Mouse (Mus musculus) neutrophil, adult 5-6 weeks (primary cell): Measurements from ENCODE around the gene Obox5. TPM values are rescaled to one million over a fixed set of nuclear protein-coding genes. Genes with fewer than 3 reads are reported as not detected.
"Not testable (repeated sequence)": the region's sequence is repeated elsewhere in the genome, so short reads cannot be mapped to it uniquely, and the experiment has no call there.

ENCODE experiments used
- ATAC-seq: fragments of 151-379, 151-347 bp; 2 replicates; pipeline ENCODE4 v1.8.0; 2017; ENCODE audit warnings: mild to moderate bottlenecking, moderate TSS enrichment; ENCODE audit not compliant: insufficient number of reproducible peaks, poor library complexity, low FRiP score, severe bottlenecking; ENCODE audit errors: extremely low read depth
- total RNA-seq: library from RNA; stranded (forward); fragments of 200-1000 nt; gene quantifications from 2 replicates; pipeline ENCODE4 v1.2.3, GENCODE M21; 2017

Gene Obox5
- not detected in 2 replicates for total RNA-seq

DNA sequence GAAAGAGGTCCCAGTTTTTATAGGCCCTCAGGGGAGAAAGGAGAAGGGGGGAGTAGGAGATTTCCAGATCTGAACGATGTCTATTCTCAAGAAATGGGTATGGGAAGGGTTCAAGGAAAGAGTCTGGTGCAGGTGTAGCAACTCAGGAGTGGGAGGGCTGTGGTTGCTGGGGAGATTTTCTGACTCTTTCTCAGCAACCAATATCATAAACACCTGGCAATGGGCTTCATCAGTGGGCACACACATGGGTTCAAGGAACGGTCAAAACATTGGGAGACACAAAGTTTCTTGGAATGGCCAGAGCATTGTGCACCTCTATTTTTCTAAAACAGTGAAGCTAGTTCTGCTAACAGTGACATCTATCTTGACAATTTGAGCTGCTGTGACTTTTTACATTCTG lies at the start of gene Obox5:
Gene Obox5, plus strand, starts transcription at position 301 of the 400 bp plus-strand sequence.
- ATAC-seq = not testable (repeated sequence)

DNA sequence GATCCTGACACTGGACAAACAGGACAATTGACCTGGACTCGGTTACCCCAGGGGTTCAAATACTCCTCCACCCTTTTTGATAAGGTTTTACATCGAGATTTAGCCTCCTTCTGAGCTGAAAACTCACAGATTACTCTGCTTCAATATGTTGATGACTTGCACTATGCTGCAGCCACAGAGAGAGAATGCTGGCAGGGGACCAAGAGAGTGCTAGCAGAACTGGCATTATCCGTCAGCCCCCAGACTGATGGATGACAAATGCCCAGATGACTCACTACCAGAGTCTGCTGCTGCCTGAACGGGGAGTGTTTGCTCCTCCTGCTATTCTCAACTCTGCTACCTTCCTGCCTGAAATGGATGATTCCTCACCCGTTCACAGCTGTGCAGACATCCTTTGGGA lies 635 bp upstream of the Obox5 start:
- ATAC-seq = not testable (repeated sequence)

Other genes starting within 250 kb of the Obox5 start
- not detected in 2 replicates for gene Obox3, start 110.2 kb upstream of the Obox5 start, total RNA-seq
- not detected in 2 replicates for gene Obox6, start 89.5 kb downstream of the Obox5 start, total RNA-seq
- not detected in 2 replicates for gene Crx, start 129.8 kb downstream of the Obox5 start, total RNA-seq
- gene Crxos, start 132.5 kb downstream of the Obox5 start, total RNA-seq = not detected in 2 replicates
- 51.3 and 62.1 TPM in 2 replicates for gene Selenow, start 172.3 kb downstream of the Obox5 start, total RNA-seq
- gene Nop53, start 195.9 kb downstream of the Obox5 start, total RNA-seq = 260 and 300 TPM in 2 replicates
- 2.1 and 3.1 TPM in 2 replicates for gene Ehd2, start 217.4 kb downstream of the Obox5 start, total RNA-seq